Mouse (Mus musculus): ENCODE results near the gene Bcam.

GRCm38 (mm10) chr7:19769001-19769400 lies 1.8 kb downstream of the Bcam start:
- TF ChIP-seq CTCF (IDR thresholded peaks at IDR 0.05; ENCODE audit: borderline replicate concordance, insufficient read depth, low read depth, low read length) (no peak), POLR2A (IDR thresholded peaks at IDR 0.05; ENCODE audit: borderline replicate concordance, insufficient read depth, low read length) (no peak)
